Mouse (Mus musculus): ENCODE results near the gene Trim11.

The Trim11 gene

DNA sequence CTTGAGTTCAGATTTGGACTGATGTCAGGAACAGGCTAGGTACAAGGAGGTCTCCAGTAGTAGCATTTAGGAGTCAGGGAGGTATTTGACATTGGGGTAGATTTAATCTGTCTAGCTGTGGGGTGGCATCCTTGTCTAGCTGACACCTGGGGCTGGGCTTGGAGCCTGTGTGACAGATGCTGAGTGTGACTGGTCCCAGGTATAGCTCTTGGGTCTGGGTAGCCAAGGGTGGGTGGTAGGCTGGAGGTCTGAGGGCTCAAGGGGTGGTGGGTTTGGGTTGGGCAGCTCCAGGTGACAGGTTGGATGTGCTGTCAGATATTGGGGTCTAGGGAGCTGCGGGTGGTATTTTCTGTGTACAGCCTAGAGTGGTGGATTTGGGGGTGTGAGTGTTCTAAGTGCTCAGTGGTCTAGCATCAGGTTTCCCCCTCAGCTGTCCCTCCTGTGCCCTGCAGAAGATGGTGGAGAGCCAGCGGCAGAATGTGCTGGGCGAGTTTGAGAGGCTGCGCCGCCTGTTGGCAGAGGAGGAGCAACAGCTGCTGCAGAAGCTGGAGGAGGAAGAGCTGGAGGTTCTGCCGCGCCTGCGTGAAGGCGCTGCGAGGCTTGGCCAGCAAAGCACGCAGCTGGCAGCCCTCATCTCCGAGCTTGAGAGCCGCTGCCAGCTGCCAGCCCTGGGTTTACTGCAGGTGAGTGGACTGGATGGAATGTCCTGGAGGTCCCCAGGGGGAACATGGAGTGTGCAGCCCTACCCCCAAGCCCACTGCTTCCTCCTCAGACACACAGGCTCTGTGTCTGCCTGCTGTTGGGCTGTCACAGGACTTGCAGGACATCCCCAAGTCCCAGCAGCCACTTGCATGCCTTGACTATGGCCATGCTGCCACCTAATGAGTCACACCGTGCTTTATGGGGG, 3.9 kb downstream of the Trim11 start:
- no peak for DNase-seq

DNA sequence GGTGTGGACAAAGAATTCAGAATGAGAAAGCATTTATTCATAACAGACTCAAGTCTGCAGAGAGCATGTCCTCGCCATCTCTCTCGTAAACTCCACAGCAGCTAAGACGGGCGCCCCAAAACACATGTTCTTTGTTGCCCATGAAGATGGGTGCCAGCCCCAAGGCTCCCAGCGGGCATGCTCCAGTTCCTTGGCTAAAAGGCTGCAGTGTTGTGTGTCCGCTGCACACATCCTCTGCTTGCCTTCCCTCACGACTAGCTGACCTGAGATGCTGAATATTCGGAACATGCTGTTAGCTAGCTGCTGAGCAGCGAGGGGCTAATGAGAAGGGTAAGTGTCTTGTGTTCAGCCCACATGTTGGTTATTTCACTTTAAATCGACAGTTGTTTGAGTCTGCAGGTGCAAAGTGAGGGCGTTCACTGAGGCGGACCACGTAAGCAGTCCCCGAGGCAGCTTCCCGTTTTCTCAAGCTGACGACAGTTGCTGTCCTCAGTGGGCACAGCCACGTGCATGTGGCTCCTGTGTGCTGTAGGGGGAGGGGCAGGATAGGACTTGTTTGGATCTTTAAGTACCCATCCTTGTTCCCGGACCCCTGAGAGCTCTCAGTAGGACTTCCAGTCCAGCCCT, 4.7 kb downstream of the Trim11 start:
- DNase-seq: no peak

- DNase-seq: no peak
Measured at GRCm38 (mm10) chr11:58983691-58984341, 5.9 kb downstream of the Trim11 start.

DNA sequence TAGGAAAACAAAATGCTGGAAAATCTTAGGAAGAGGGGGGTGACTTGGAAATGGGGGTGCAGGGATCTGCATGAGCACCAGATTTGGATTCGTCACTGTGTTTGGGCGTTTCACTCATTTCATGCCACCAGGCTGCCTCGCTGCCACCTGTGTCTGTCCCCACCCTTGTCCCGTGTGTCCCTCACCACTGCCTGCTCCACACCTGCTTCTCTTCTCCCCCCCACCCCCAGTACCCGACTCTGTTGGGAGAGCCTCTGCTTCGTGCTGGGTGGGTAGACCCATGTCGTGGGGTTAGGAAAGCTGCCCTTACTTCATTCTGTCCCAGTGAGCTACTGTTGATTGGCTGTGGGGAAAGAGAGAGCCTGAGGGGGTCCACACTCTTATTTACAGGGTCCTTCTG, 6.8 kb downstream of the Trim11 start:
- DNase-seq: no peak

GRCm38 (mm10) chr11:58985299-58985917, 7.5 kb downstream of the Trim11 start:
- DNase-seq: no peak

DNA sequence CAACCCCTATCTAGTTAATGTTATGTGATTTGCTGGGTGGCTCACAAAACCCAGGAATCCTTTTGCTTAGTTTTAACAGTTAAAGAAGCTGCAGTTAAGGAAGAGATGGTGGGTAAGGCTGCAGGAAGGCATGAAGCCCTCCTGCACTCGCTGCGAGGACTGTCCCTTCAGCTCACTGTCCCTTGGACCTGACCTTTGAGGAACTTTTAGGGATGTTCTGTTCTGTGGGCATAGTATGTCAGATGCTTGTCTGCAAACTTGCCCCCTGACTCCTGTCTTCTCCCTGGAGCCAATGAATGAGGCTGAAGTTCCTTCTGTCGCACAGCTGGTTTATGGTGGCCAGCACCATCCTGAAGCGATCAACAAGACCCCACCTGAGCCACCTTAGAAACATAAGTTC, 11.3 kb downstream of the Trim11 start:
- DNase-seq: no peak

- DNase-seq: no peak
Measured at GRCm38 (mm10) chr11:58990141-58990540, 12.2 kb downstream of the Trim11 start.

GRCm38 (mm10) chr11:58990794-58991193, 12.9 kb downstream of the Trim11 start:
- DNase-seq: no peak

GRCm38 (mm10) chr11:58991911-58992310, 14.0 kb downstream of the Trim11 start:
- DNase-seq: no peak

GRCm38 (mm10) chr11:58993091-58993670, 15.3 kb downstream of the Trim11 start:
- no peak for DNase-seq

- peak in 1 of 2 experiments; percentile 48 for DNase-seq
Measured at GRCm38 (mm10) chr11:58994337-58994826, 16.5 kb downstream of the Trim11 start.

- DNase-seq: no peak
Measured at GRCm38 (mm10) chr11:58995061-58995806, 17.3 kb downstream of the Trim11 start.

GRCm38 (mm10) chr11:58995807-58996370, 18.0 kb downstream of the Trim11 start:
- DNase-seq: no peak

GRCm38 (mm10) chr11:58997541-58997940, 19.6 kb downstream of the Trim11 start:
- no peak for DNase-seq

DNA sequence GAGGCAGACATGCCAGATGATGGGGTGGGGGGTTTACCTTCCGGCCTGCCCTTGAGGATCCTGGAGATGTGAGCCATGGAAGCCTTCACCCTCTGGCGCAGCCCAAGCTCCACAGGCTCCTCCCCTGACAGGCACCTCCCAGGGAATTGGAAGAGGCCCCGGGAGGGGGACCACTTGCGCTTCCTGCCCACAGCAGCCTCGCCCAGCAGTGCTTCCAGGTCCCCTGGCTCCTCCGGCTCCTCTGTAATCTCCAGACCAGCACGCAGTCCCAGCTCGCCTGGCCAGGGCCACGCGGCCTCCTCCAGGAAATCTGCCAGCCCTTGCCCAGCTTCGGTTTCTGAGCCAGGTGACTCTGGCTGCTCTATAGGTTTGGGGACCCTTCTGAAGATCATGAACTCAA, 21.3 kb downstream of the Trim11 start:
- no peak for DNase-seq

GRCm38 (mm10) chr11:58999830-59000229, 21.9 kb downstream of the Trim11 start:
- no peak for DNase-seq

DNA sequence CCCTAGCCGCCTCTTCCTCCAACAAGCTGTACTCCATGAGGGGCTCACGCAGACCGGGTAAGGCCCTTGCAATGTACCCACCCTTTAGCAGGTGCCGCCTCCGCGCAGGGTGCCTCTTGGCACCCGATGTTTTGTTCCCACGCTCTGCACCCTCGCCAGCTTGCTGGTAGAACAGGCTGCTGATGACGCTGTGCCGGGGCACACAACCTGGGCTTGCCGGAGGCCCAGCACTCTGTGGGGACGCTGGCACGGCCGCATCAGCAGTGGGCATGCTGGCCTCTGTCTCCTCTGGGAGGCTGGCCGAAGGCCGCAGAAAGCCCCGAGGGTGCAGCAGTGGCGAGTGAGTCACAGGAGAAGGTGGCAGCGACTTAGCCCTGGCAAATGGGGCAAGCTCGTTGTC, 22.7 kb downstream of the Trim11 start:
- no peak for DNase-seq

DNA sequence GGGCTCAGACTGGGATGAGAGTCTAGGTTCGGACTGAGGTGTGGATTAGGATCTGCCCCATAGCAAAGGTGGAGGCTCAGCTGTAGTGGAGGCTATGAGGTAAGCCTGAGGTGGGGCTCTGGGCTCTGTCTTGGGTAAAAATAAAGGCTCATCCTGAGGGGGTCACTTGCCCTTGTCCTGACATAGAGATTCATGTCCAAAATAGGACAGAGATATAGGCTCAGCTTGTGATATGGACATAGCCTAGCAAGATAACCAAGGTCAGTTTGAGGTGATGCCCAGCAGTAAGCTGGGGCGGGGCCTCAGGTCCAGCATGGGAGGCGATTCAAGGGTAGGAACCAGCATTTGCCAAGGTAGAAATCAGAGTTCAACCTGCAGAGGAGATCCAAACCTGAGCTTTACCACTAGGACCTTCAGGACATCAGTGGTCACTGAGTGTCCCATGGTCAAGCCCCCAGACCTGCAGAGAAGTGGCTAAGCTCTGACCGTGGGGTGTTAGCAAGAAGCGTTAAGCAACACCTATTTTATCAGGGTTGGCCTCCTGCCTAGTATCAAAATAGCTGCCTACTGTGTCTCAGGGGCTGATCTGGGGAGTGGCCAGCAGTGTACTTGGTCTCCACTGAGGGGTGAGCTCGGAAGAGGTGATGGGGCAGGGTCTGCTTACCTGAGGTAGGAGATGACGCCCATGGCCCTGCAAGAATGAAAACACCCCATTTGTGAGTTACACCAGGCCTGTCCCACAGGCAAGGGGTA, 24.6 kb downstream of the Trim11 start:
- no peak for DNase-seq

- DNase-seq: peak; percentile 9 to 38
Measured at GRCm38 (mm10) chr11:59015052-59015451, 37.2 kb downstream of the Trim11 start.

DNA sequence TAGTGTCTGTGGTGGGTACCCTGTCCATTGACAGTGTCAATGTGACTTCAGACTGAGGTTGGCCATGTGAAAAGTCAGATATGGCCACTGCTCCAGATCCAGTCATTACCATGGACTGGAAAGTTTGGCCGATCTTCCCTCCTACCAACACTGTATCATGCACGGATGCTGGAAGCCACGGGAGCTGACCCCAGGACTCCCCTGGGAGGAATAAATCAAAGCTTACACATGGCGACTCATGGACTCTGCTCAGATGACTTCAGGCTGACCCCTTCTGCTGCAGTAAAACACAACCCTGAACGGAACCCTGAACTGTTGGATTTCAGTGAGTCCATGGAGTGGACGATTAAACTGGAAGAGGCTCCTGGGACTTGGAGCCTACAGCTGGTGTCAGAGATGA, 48.5 kb downstream of the Trim11 start:
- DNase-seq: no peak

DNA sequence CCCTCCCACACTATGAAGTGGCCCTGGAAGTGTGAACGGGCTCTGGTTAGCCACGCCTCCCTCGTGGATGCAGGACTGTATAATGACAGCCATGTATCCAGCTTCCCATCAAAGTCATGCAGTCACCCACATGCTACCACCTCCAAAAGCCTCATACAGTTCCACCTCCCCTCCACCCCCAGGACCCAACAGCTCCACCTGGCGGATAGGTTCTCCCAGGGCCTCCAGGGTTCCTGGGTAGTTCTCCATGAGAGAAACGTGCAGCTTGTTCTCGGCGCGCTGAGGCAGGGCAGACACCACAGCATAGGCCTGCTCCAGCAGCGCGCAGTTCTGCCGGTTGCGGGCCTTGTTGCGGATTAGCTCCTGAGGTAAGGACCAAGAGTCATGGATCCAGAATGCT, 51.1 kb downstream of the Trim11 start:
- no peak for DNase-seq
